In the genomic region with DNA sequence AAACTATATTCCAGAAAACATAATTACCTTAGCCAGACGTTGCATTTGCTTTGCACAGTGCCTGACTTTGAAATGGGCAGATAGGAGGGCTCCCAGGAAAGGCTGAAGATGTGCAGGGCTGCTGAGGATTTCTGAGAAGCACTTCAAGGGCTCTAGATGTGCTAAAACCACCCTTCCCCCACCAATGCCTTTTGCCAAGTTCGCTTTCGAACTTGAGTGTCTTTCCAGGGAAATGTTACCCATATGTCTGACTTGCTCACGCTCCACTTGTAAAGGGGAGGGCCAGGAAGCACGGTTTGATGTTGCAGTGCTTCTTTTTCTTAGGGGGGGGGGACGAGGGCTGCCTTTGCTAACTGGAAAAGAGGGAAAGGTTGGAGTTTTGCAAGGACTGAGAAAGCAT, we compare ENCODE assay signal across 25 mouse cellular contexts.
DNase-seq lines count a peak whose midpoint lies in the region; ATAC-seq and TF ChIP-seq lines count a peak whose summit lies in the region.
"Had no signal": no experiment of that assay in that cellular context is flagged by ENCODE, and none has a peak within 500 bp of the region (broad histone marks: within the 10 kb centered on the region; RNA-seq: fewer than 3 reads in every experiment).

No protein-coding gene starts in this region.

- no peak overlapping the region for H3K4me2 ChIP-seq in forebrain, postnatal 0 days (ENCODE audit: low read depth)
- no peak overlapping the region for H3K4me2 ChIP-seq in forebrain, embryonic 11.5 days (ENCODE audit: low read depth, low read length, severe bottlenecking)
- H3K4me2 ChIP-seq: embryonic facial prominence, embryonic 12.5 days; heart, embryonic 11.5 days; limb, embryonic 13.5 days; liver, embryonic 13.5 days; neural tube, embryonic 12.5 days; stomach, embryonic 15.5 days had no signal

- H3K36me3 ChIP-seq in forebrain, postnatal 0 days (ENCODE audit: insufficient read depth): 0 out of 2 replicates have a peak, but pooled peaks cover 8% of the 10 kb centered on the region
- no peaks in the 10 kb centered on the region for H3K36me3 ChIP-seq in forebrain, embryonic 11.5 days (ENCODE audit: control insufficient read depth, insufficient read depth, low read length)
- H3K36me3 ChIP-seq: embryonic facial prominence, embryonic 12.5 days; hindbrain, embryonic 10.5 days; limb, embryonic 13.5 days; liver, embryonic 13.5 days; neural tube, embryonic 12.5 days; stomach, embryonic 15.5 days had no signal

- no peak overlapping the region for H3K27ac ChIP-seq in forebrain, postnatal 0 days (ENCODE audit: low read depth, low read length)
- H3K27ac ChIP-seq in forebrain, embryonic 11.5 days (ENCODE audit: low read depth, low read length): no peak overlapping the region
- no peak overlapping the region for H3K27ac ChIP-seq in left cerebral cortex, adult 2 months
- H3K27ac ChIP-seq: embryonic facial prominence, embryonic 12.5 days; hindbrain, embryonic 10.5 days; limb, embryonic 13.5 days; liver, embryonic 13.5 days; neural tube, embryonic 12.5 days; stomach, embryonic 15.5 days had no signal

- no peaks in the 10 kb centered on the region for H3K4me1 ChIP-seq in forebrain, postnatal 0 days (ENCODE audit: insufficient read depth)
- no peaks in the 10 kb centered on the region for H3K4me1 ChIP-seq in forebrain, embryonic 11.5 days (replicated peaks; ENCODE audit: control insufficient read depth, insufficient read depth, low read length)
- H3K4me1 ChIP-seq: embryonic facial prominence, embryonic 12.5 days; hindbrain, embryonic 10.5 days; limb, embryonic 13.5 days; liver, embryonic 13.5 days; megakaryocyte, embryonic 14.5 days; neural tube, embryonic 12.5 days; stomach, embryonic 15.5 days had no signal

- WGBS in forebrain, postnatal 0 days: 59% methylated on average over 6 of the region's 6 CpGs
- WGBS in forebrain, embryonic 11.5 days: 70% methylated on average over 6 of the region's 6 CpGs

- ATAC-seq in forebrain, postnatal 0 days: peak; percentile 70
- ATAC-seq in forebrain, embryonic 11.5 days (replicated peaks; ENCODE audit: low FRiP score): no peak
- ATAC-seq: CD4-positive, CD25-positive, alpha-beta regulatory T cell, adult 4 months had no signal

- H3K27me3 ChIP-seq in forebrain, postnatal 0 days (ENCODE audit: insufficient read depth, low read length): no peaks in the 10 kb centered on the region
- no peaks in the 10 kb centered on the region for H3K27me3 ChIP-seq in forebrain, embryonic 11.5 days (ENCODE audit: control insufficient read depth, insufficient read depth, low read length)
- H3K27me3 ChIP-seq: embryonic facial prominence, embryonic 12.5 days; limb, embryonic 13.5 days; liver, embryonic 13.5 days; megakaryocyte, embryonic 14.5 days; neural tube, embryonic 12.5 days; stomach, embryonic 15.5 days had no signal

- no peak overlapping the region for H3K9ac ChIP-seq in forebrain, postnatal 0 days
- no peak overlapping the region for H3K9ac ChIP-seq in forebrain, embryonic 11.5 days (ENCODE audit: low read length)
- H3K9ac ChIP-seq: embryonic facial prominence, embryonic 12.5 days; limb, embryonic 13.5 days; liver, embryonic 13.5 days; neural tube, embryonic 12.5 days; stomach, embryonic 15.5 days had no signal

- peak; percentile 57 for DNase-seq in cerebellum, postnatal 14 days
- no peak for DNase-seq in cerebellum, adult 18-20 months
- peak; percentile 59 for DNase-seq in forebrain, postnatal 0 days
- no peak for DNase-seq in forebrain, embryonic 11.5 days (ENCODE audit: low spot score)
- peak; percentile 45 for DNase-seq in left cerebral cortex, postnatal 4 days
- DNase-seq in left cerebral cortex, adult 2 months (ENCODE audit: extremely low spot score in 1 of 2, low spot score in 2 of 2): no peak
- peak; percentile 66 for DNase-seq in brain, adult 2 months (ENCODE audit: low read depth, low spot score)
- no peak for DNase-seq in thymus, postnatal 36 days
- DNase-seq: cerebellum, adult 8-10 months; gastrocnemius, postnatal 14 days; kidney, adult 18-20 months; kidney, postnatal 4 days; liver, embryonic 13.5 days; lung, adult 2 months; lung, postnatal 36 days; midbrain, embryonic 14.5 days; thymus, postnatal 25 days had no signal

- no peaks in the 10 kb centered on the region for H3K9me3 ChIP-seq in forebrain, postnatal 0 days (ENCODE audit: low read length)
- no peaks in the 10 kb centered on the region for H3K9me3 ChIP-seq in forebrain, embryonic 11.5 days (ENCODE audit: control insufficient read depth, low read length)
- H3K9me3 ChIP-seq: embryonic facial prominence, embryonic 12.5 days; hindbrain, embryonic 10.5 days; limb, embryonic 13.5 days; liver, embryonic 13.5 days; neural tube, embryonic 12.5 days; stomach, embryonic 15.5 days had no signal

- intact Hi-C loops in left cerebral cortex, postnatal 4 days (cut with DNase I): loop anchor here (10.0 kb wide), 1 partner anchor 234 kb away; no protein-coding TSS in a partner anchor
- intact Hi-C loops in left cerebral cortex, adult 2 months (cut with DNase I): no loop called here

- no peak overlapping the region for H3K4me3 ChIP-seq in forebrain, postnatal 0 days (ENCODE audit: low read depth, low read length)
- H3K4me3 ChIP-seq in forebrain, embryonic 11.5 days (ENCODE audit: low read depth, low read length): no peak overlapping the region
- no peak overlapping the region for H3K4me3 ChIP-seq in left cerebral cortex, adult 2 months
- H3K4me3 ChIP-seq: embryonic facial prominence, embryonic 12.5 days; hindbrain, embryonic 10.5 days; limb, embryonic 13.5 days; liver, embryonic 13.5 days; megakaryocyte, embryonic 14.5 days; neural tube, embryonic 12.5 days; stomach, embryonic 15.5 days had no signal

- no peak for TF ChIP-seq CTCF in forebrain, postnatal 0 days (IDR thresholded peaks at IDR 0.05; ENCODE audit: low read depth)
- TF ChIP-seq CTCF in left cerebral cortex, adult 2 months (IDR thresholded peaks at IDR 0.05): no peak

Comparison
In these comparisons a context has a peak if more than half of its experiments do, and no peak if none do; other contexts are left out.
1. DNase-seq: peak in cerebellum, postnatal 14 days (2 of 2), forebrain, postnatal 0 days (single experiment), left cerebral cortex, postnatal 4 days (single experiment) and brain, adult 2 months (single experiment); none in cerebellum, adult 18-20 months (0 of 2), forebrain, embryonic 11.5 days (single experiment), left cerebral cortex, adult 2 months (0 of 2) and thymus, postnatal 36 days (0 of 2).